Mouse (Mus musculus): ENCODE data around the gene Mrap.

The Mrap gene

DNA sequence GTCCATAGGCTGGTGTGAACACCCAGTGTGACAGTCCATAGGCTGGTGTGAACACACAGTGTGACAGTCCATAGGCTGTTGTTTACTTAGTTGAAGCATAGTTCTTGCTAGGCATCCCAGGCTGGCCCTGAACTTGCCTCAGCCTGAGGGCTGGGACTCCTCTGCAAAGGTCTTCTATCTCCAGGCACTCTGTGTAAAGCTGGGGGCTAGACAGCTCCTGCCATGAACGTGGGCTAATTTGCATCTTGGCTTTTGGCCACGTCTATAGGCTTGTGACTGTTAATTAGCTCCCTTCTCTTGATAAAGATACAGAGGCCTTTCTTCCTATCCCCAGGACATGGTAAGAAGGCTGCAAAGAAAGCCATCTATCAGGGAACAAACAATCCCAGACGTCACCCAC is 21.3 kb downstream of the Mrap start:
- no peak for DNase-seq

DNA sequence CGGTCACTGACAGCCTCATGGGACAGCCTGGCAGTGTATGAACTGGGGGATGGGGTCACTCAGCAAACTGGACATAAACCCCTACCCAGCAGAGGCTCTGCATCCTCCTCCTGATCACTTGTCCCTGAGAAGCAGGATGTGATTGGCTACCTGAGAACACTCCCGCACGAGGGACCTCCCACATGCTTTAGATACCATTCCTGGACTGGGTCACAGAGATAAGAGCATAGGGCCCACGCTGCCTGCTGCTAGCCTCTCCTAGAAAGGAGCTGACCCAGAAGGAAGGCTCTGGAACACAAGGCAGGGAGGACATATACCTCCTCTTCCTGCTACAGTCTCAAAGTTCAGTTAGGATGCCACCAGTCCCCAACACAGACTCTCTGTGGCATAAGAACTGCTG is 22.5 kb downstream of the Mrap start:
- no peak for DNase-seq

DNA sequence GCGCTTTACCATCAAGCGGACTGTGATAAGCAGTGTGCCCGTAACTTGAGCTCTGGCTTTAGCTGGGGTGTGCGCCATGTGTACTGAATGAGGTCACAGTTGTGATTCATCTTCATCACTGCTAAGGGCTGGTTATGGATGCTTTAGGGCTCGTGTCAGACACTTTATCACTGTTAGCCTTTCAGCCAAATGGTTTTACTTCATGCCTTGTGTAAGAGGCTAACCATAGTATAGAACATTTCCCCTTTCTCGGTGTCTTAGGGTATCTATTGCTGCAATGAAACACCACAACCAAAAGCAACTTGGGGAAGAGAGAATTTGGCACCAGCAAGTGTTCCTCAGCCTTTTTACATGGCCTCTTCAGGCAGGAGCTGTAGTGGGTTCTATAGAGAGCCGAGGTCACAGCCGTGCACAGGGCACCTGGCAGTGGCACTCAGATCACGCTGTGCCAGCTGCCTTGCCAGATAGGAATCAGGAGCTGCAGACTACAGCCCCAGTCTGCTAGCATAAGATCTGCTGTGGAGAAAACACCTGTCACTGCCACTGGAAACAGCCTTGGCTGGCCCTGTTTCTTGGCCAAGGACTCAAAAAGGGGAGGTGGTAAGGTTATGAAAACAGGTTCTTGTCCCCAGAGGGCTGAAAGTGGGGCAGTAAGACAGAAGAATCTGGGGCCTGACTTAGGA is 27.3 kb downstream of the Mrap start:
- DNase-seq, result no peak

DNA sequence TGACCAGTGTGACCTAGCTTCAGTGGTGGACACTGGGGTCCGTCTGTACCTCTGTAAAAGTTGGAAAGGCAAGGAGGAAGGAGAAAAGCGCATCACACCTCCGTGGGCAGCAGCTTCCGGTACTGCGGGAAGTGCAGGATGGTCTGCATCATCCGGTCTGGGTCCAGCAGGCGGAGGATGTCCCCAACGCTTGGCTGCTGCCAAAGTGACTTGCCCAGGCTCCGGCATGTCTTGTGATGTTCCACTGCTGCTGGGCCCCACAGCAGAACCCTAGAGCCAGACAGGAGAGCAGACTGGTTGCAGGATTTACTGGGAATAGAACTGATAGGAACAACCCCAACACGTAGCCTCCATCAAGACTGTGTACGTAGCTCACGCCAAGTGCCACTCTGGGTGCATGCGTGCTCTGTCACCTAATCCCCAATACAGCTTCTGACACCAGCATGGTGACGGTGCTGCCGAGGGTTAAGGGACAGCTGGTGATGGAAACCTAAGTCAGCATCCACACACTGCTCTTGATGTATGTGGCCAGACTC is 29.0 kb downstream of the Mrap start:
- no peak for DNase-seq

GRCm38 (mm10) chr16:90774216-90774615 is 36.2 kb downstream of the Mrap start:
- no peak for DNase-seq

DNA sequence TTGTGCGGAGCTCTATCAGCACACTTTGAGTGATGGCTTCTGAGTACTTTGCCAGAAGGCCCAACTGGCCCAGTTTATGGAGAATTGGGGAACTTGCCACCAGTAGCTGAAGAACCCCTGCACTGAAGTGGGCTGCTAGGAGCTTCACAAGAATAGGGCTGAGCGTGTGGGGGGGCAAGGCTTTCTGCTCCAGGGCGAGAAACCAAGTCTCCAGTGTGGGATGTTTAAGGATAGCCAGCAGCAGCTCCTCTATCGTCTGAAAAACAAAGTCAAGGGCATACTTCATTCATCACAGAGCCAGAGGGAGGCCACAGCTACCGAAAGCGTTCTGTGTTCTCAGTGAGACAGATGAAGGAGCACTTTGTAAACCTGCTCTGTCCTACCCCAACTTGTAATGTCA is 36.6 kb downstream of the Mrap start:
- DNase-seq, result no peak

DNA sequence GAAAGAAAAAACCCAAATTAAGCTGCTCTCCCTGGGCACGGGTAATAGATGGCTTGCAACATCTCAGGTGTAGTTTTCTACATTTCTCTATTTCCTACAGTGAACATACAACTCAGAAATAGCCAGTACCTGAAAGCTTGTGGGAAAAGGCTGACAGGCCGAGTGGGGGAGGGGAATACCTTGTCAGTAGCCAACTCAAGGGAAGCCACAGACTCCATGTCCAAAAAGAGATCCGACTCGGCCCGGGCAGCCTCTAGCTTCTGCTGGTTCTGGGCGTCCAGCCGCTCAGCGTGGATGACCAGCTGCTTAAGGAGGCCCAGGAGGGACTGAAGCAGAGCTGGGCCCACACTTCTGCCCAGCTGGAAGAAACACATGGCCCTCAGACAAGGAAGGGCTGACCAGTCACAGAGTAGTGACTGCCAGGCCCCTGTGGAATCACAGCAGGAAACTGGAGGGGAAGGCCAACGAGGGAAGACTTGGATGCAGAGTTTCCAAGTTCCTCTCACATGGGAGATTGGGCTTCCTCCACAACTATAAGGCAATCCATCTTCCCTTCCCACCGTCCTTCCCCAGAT is 38.0 kb downstream of the Mrap start:
- DNase-seq, result no peak

DNA sequence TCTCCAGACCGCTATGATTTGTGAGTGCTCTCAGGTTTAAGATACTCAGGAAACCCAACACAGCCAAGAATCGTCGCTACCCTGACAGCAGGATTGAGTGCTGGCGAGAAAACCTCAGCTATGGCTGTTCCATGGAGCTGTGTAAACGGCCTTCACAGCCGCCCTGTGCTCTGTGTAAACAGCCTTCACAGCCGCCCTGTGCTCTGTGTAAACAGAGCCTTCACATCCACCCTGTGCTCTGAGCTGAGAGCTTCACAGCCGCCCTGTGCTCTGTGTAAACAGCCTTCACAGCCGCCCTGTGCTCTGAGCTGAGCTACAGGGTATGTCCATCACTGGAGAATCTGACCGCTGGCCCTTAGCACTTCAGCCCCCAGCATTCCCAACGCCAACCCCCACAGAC is 41.8 kb downstream of the Mrap start:
- no peak for DNase-seq

DNA sequence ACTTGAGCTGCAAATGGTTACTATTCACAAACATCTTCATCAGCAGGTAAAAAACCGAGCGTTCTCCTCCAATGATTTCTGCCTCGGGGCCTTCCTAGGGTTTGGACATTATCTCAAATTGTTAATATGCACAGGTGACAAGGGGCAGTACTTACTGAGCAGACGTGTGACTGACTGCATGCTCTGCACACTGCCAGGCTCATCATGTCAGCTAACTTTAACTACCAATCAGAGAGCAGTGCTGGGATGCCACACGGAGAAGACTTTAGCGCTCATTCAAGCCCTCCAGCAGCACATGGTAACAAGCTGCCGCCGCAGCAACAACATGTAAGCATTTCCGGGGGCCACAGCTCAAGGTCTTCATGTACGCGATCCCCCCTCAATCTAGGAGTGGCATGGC is 45.3 kb downstream of the Mrap start:
- no peak for DNase-seq

DNA sequence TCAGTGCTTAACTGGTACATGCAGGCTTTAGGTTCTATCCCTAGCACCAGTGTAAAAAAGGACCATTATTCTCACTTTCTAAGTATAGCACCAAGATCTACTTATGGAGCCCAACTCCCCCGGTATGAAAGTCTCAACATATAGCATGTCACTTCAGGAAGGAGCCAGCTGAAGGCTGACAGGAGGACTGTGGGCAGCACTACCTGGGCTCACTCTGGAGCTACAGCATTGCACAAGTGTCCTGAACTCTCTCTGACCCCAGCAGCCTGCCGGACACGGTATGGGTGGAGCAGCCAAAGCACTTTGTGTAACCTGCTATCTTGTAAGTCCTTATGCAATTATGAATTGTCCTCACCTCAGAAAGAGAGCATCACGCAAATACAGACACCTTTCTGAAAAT is 47.2 kb downstream of the Mrap start:
- DNase-seq, result no peak

GRCm38 (mm10) chr16:90788580-90788979 is 50.6 kb downstream of the Mrap start:
- no peak for DNase-seq

- no peak for DNase-seq
Measured at GRCm38 (mm10) chr16:90790946-90791345, 52.9 kb downstream of the Mrap start.

GRCm38 (mm10) chr16:90792066-90792465 is 54.1 kb downstream of the Mrap start:
- DNase-seq, result no peak

GRCm38 (mm10) chr16:90792500-90792899 is 54.5 kb downstream of the Mrap start:
- no peak for DNase-seq

- DNase-seq, result no peak
Measured at GRCm38 (mm10) chr16:90794708-90795107, 56.7 kb downstream of the Mrap start.

GRCm38 (mm10) chr16:90798446-90798845 is 60.4 kb downstream of the Mrap start:
- DNase-seq, result no peak

DNA sequence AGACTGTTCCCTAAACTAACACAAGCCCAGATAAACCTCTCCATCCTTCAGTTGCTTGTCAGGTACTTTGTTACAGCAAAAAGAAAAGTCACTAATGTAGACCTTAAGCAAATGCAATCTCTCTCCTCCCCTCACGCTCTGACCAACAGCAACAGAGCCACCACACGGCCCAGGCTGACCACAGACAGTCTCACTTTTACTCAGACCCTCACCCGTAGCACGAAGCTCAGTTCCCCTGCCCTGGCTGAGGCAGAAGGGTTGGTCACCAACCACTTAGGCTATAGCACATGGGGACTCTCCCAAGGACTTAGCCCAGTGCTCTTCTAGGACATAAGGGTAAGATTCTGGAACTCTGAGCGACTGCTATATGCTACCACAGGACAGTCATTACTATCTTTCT is 60.8 kb downstream of the Mrap start:
- DNase-seq, result no peak

Measured in right cerebral cortex, postnatal 4 days (tissue).